Mouse (Mus musculus) forebrain, postnatal 0 days (tissue): Measurements from ENCODE around the gene Mrm1. TPM values are rescaled to one million over a fixed set of nuclear protein-coding genes. Genes with fewer than 3 reads are reported as not detected.

Experiments used
- ATAC-seq: fragments of 200-750 bp; cut with Nextera tagmentation; 2 replicates; pipeline ENCODE4 v1.8.0; 2017; ENCODE audit warnings: mild to moderate bottlenecking, moderate library complexity
- DNase-seq: peaks from one replicate; pipeline ENCODE4 v3.0.0-alpha.2; 2015
- H3K27ac ChIP-seq: fragments of 300-500 bp; sonication (generic); 2 replicates; pipeline ENCODE4 v1.5.1; 2014; ENCODE audit warnings: low read depth, mild to moderate bottlenecking, antibody characterized with exemption, low read length, moderate library complexity, mixed read lengths
- H3K27me3 ChIP-seq: fragments of 300-500 bp; sonication (generic); 2 replicates; pipeline ENCODE4 v1.6.1; 2014; ENCODE audit warnings: mild to moderate bottlenecking, low read length, mixed read lengths; ENCODE audit not compliant: insufficient read depth
- H3K36me3 ChIP-seq: fragments of 300-500 bp; sonication (generic); 2 replicates; pipeline ENCODE4 v1.6.1; 2014; ENCODE audit warnings: mild to moderate bottlenecking, moderate library complexity; ENCODE audit not compliant: insufficient read depth
- H3K4me1 ChIP-seq: fragments of 300-500 bp; sonication (generic); 2 replicates; pipeline ENCODE4 v1.6.1; 2014; ENCODE audit warnings: antibody characterized with exemption; ENCODE audit not compliant: insufficient read depth
- H3K4me2 ChIP-seq: fragments of 300-500 bp; sonication (generic); 2 replicates; pipeline ENCODE4 v1.6.1; 2014; ENCODE audit warnings: low read depth, mild to moderate bottlenecking, moderate library complexity
- H3K4me3 ChIP-seq: fragments of 300-500 bp; sonication (generic); 2 replicates; pipeline ENCODE4 v1.5.1; 2014; ENCODE audit warnings: low read depth, low read length, mixed read lengths
- H3K9ac ChIP-seq: fragments of 300-500 bp; sonication (generic); 2 replicates; pipeline ENCODE4 v1.6.1; 2014; ENCODE audit warnings: mild to moderate bottlenecking
- H3K9me3 ChIP-seq: fragments of 300-500 bp; sonication (generic); 2 replicates; pipeline ENCODE4 v1.6.1; 2016; ENCODE audit warnings: low read length
- CTCF ChIP-seq: sonication (generic); IDR thresholded peaks from 2 replicates; pipeline ENCODE4 v1.5.1; 2016; ENCODE audit warnings: antibody characterized with exemption, control low read depth, low read depth
- WGBS: fragments of 180-500 bp; shearing (Covaris S2); extraction: QIAGEN DNeasy Blood & Tissue Kit; methylation state at CpG from one replicate; pipeline ENCODE4 v1.1.7; 2014; 5-methylcytosine and 5-hydroxymethylcytosine counted together
- polyA plus RNA-seq: library from polyadenylated mRNA; unstranded; fragments of >200 nt; fragmentation: Nextera tagmentation; extraction: Ambion mirVana; gene quantifications from 2 replicates; pipeline ENCODE4 v1.2.1, GENCODE M21; 2015
- total RNA-seq: library from RNA; depleted of rRNA; stranded (reverse); fragments of >200 nt; gene quantifications from 2 replicates; pipeline ENCODE4 v1.2.3, GENCODE M21; 2014

Mrm1 gene
- total and polyA plus RNA-seq, 2 experiments from 2014 or later: 12.8 to 14.6 TPM

GRCm38 (mm10) chr11:84813724-84814510, 5.4 kb downstream of the Mrm1 start:
- 58% methylated on average over 13 of the region's 13 CpGs for WGBS
- no peaks in the 10 kb centered on the region for H3K9me3 ChIP-seq
- no peak overlapping the region for H3K4me3 ChIP-seq
- no peaks in the 10 kb centered on the region for H3K27me3 ChIP-seq
- no peak overlapping the region for H3K4me2 ChIP-seq
- no peak overlapping the region for H3K9ac ChIP-seq
- H3K36me3 ChIP-seq: no peaks in the 10 kb centered on the region
- peak; percentile 25; the same call in 1 of the 2 replicates for ATAC-seq
- peak; percentile 97 for TF ChIP-seq CTCF
- no peak overlapping the region for H3K27ac ChIP-seq
- H3K4me1 ChIP-seq: 0 out of 2 replicates have a peak, but pooled peaks cover 3% of the 10 kb centered on the region
- DNase-seq: peak; percentile 85

GRCm38 (mm10) chr11:84804373-84804772, 14.9 kb downstream of the Mrm1 start:
- no peak for DNase-seq
- Histone ChIP-seq H3K9me3 (no peaks in the 10 kb centered on the region), H3K4me1 (no peaks in the 10 kb centered on the region), H3K9ac (no peak overlapping the region), H3K4me2 (no peak overlapping the region), H3K36me3 (no peaks in the 10 kb centered on the region), H3K4me3 (no peak overlapping the region), H3K27ac (no peak overlapping the region), H3K27me3 (no peaks in the 10 kb centered on the region)
- no peak for TF ChIP-seq CTCF
- no peak for ATAC-seq
- 93% methylated on average over 4 of the region's 4 CpGs for WGBS

- Histone ChIP-seq H3K36me3 (no peaks in the 10 kb centered on the region), H3K9me3 (no peaks in the 10 kb centered on the region), H3K4me1 (no peaks in the 10 kb centered on the region), H3K4me2 (no peak overlapping the region), H3K9ac (no peak overlapping the region), H3K27me3 (no peaks in the 10 kb centered on the region), H3K27ac (no peak overlapping the region), H3K4me3 (no peak overlapping the region)
- ATAC-seq (peak; percentile 34; the same call in 1 of the 2 replicates), DNase-seq (peak; percentile 90)
- 21% methylated on average over 21 of the region's 21 CpGs for WGBS
- TF ChIP-seq CTCF: peak; percentile 97
Measured at GRCm38 (mm10) chr11:84797627-84798353, 21.5 kb downstream of the Mrm1 start.

- H3K4me3 ChIP-seq: no peak overlapping the region
- WGBS: 26% methylated on average over 10 of the region's 10 CpGs
- DNase-seq (no peak), ATAC-seq (no peak)
- H3K4me1 ChIP-seq: no peaks in the 10 kb centered on the region
- no peaks in the 10 kb centered on the region for H3K36me3 ChIP-seq
- H3K27ac ChIP-seq: no peak overlapping the region
- no peaks in the 10 kb centered on the region for H3K9me3 ChIP-seq
- TF ChIP-seq CTCF: no peak
- no peak overlapping the region for H3K4me2 ChIP-seq
- no peaks in the 10 kb centered on the region for H3K27me3 ChIP-seq
- no peak overlapping the region for H3K9ac ChIP-seq
Measured at GRCm38 (mm10) chr11:84797026-84797425, 22.3 kb downstream of the Mrm1 start.

GRCm38 (mm10) chr11:84794496-84795113, 24.7 kb downstream of the Mrm1 start:
- Histone ChIP-seq H3K9ac (peak overlapping the region; percentile 47), H3K9me3 (no peaks in the 10 kb centered on the region), H3K36me3 (no peaks in the 10 kb centered on the region), H3K4me2 (peak overlapping the region; percentile 44), H3K27me3 (no peaks in the 10 kb centered on the region; the same call in 1 of the 2 replicates), H3K27ac (no peak overlapping the region), H3K4me1 (no peaks in the 10 kb centered on the region), H3K4me3 (peak overlapping the region; percentile 24)
- TF ChIP-seq CTCF: peak; percentile 100
- DNase-seq (peak; percentile 92), ATAC-seq (peak; percentile 94)
- 5% methylated on average over 17 of the region's 17 CpGs for WGBS

GRCm38 (mm10) chr11:84793545-84793944, 25.8 kb downstream of the Mrm1 start:
- Histone ChIP-seq H3K4me3 (no peak overlapping the region), H3K4me1 (no peaks in the 10 kb centered on the region), H3K36me3 (no peaks in the 10 kb centered on the region), H3K9ac (no peak overlapping the region), H3K4me2 (no peak overlapping the region), H3K27me3 (peaks cover 3% of the 10 kb centered on the region; the same call in 1 of the 2 replicates), H3K27ac (no peak overlapping the region), H3K9me3 (no peaks in the 10 kb centered on the region)
- ATAC-seq (no peak), DNase-seq (no peak)
- TF ChIP-seq CTCF: no peak
